8 mouse cellular contexts compared by ENCODE assay signal in the genomic region with DNA sequence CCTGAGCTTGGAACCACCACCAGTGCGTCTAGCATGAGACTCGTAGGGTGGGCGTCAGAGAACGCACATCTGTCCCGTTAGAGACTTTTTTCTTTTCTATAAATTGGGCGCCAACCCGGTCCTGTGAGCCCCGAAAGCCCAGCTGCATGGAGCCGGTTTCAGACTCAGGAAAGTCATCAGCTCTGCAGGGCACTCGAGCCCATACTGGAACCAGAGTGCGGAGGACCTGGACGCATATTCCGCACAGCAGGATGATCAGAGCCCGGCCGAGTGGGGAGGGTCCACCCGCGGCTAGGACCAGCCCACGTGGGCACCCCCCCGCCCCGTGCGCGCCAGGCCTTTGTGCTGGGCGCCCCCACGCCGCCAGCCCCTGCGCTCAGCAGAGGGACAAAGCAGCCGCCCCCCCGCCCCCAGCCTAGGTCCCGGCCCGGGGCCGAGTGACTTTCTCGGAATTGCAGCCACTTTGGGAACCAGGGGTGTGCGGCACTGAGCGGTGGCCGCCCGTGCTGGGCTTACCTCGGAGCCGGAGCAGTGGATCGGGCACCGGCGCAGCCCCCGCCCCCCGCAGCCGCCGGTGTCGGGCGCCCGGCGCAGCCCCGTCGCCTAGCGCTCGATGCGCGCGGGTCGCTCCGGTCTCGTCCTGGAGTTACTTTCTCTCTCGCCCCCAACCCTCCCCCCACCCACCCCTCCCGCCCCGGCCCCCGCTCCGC. TPM values are rescaled to one million over a fixed set of nuclear protein-coding genes. Genes with fewer than 3 reads are reported as not detected.
A peak's percentile ranks its signal among the peaks of the same experiment; 100 is the strongest.
DNase-seq lines count a peak whose midpoint lies in the region; ATAC-seq lines count a peak whose summit lies in the region.

No protein-coding gene starts in this region.

- under 1% methylated on average over 38 of the region's 64 CpGs for WGBS in forebrain, embryonic 16.5 days
- under 1% methylated on average over 54 of the region's 64 CpGs for WGBS in intestine, embryonic 16.5 days

- H3K4me3 ChIP-seq in forebrain, embryonic 16.5 days (replicated peaks; ENCODE audit: low read length), result peak overlapping the region; percentile 84
- H3K4me3 ChIP-seq in intestine, embryonic 16.5 days (ENCODE audit: low read length), result peak overlapping the region; percentile 87

- peak overlapping the region; percentile 94 for H3K4me2 ChIP-seq in forebrain, embryonic 16.5 days (ENCODE audit: low read length)
- peak overlapping the region; percentile 95 for H3K4me2 ChIP-seq in intestine, embryonic 16.5 days (ENCODE audit: low read depth, low read length)

- peak; percentile 45 for ATAC-seq in forebrain, embryonic 16.5 days
- peak; percentile 30 for ATAC-seq in intestine, embryonic 16.5 days

- H3K9ac ChIP-seq in forebrain, embryonic 16.5 days (replicated peaks; ENCODE audit: low read depth, low read length), result peak overlapping the region; percentile 98
- peak overlapping the region; percentile 91 for H3K9ac ChIP-seq in intestine, embryonic 16.5 days (ENCODE audit: low read depth, low read length)

- DNase-seq in ovary, postnatal 10 days (ENCODE audit: low spot score), result peak; percentile 37
- DNase-seq in ovary, postnatal 14 days (ENCODE audit: low spot score), result no peak
- DNase-seq in cerebellum, adult 18-20 months, result peak; percentile 32 to 55
- DNase-seq in lung, postnatal 14 days, result peak; percentile 28
- DNase-seq in testis, postnatal 10 days (ENCODE audit: low spot score), result peak; percentile 67
- DNase-seq in frontal cortex, adult 2 months (ENCODE audit: extremely low spot score in 1 of 2, low spot score in 1 of 2), result no peak

- H3K36me3 ChIP-seq in forebrain, embryonic 16.5 days (ENCODE audit: control insufficient read depth, insufficient read depth), result no peaks in the 10 kb centered on the region
- peaks cover 5% of the 10 kb centered on the region; the same call in 1 of the 2 replicates for H3K36me3 ChIP-seq in intestine, embryonic 16.5 days (ENCODE audit: control insufficient read depth, insufficient read depth, low read length)

- H3K27ac ChIP-seq in forebrain, embryonic 16.5 days (ENCODE audit: low read length), result peak overlapping the region; percentile 99
- H3K27ac ChIP-seq in intestine, embryonic 16.5 days (ENCODE audit: low read length), result peak overlapping the region; percentile 98

- no peaks in the 10 kb centered on the region for H3K27me3 ChIP-seq in forebrain, embryonic 16.5 days (replicated peaks; ENCODE audit: control insufficient read depth, insufficient read depth, low read length)
- no peaks in the 10 kb centered on the region for H3K27me3 ChIP-seq in intestine, embryonic 16.5 days (replicated peaks; ENCODE audit: control insufficient read depth, insufficient read depth, low read length)

- no peaks in the 10 kb centered on the region for H3K9me3 ChIP-seq in forebrain, embryonic 16.5 days (ENCODE audit: control insufficient read depth, low read length)
- no peaks in the 10 kb centered on the region for H3K9me3 ChIP-seq in intestine, embryonic 16.5 days (ENCODE audit: control insufficient read depth, low read length)

- peaks cover 26% of the 10 kb centered on the region for H3K4me1 ChIP-seq in forebrain, embryonic 16.5 days (replicated peaks; ENCODE audit: control insufficient read depth, insufficient read depth, low read length)
- 0 out of 2 replicates have a peak, but pooled peaks cover 5% of the 10 kb centered on the region for H3K4me1 ChIP-seq in intestine, embryonic 16.5 days (ENCODE audit: control insufficient read depth, insufficient read depth, low read length)

RNA-seq across cellular contexts. Expression of gene Kctd15, which starts 2.6 kb away (rescaled TPM):
- polyA plus RNA-seq in forebrain, embryonic 16.5 days (2015; fragmentation: Nextera tagmentation; extraction: Ambion mirVana), result 25.2 and 28.1 TPM in 2 replicates
- polyA plus RNA-seq in intestine, embryonic 16.5 days (2015; fragmentation: Nextera tagmentation; extraction: Ambion mirVana), result 13.7 and 14.0 TPM in 2 replicates
- polyA plus RNA-seq in frontal cortex, adult 2 months (2012; rRNA removed), result 25.0 and 25.4 TPM in 2 replicates

Comparison
In these comparisons a context has a peak if more than half of its experiments do, and no peak if none do; other contexts are left out.
1. DNase-seq: peak in ovary, postnatal 10 days (single experiment), cerebellum, adult 18-20 months (2 of 2), lung, postnatal 14 days (single experiment) and testis, postnatal 10 days (single experiment); none in ovary, postnatal 14 days (single experiment) and frontal cortex, adult 2 months (0 of 2).